Mouse (Mus musculus): ENCODE measurements at regions not wholly inside any gene's neighbourhood (a gene's known extent, or its start where the extent isn't known, plus 50 kb on each side); places are given as distances from the start of the nearest gene placed in this dataset.
A peak's percentile ranks its signal among the peaks of the same experiment; 100 is the strongest.

DNA sequence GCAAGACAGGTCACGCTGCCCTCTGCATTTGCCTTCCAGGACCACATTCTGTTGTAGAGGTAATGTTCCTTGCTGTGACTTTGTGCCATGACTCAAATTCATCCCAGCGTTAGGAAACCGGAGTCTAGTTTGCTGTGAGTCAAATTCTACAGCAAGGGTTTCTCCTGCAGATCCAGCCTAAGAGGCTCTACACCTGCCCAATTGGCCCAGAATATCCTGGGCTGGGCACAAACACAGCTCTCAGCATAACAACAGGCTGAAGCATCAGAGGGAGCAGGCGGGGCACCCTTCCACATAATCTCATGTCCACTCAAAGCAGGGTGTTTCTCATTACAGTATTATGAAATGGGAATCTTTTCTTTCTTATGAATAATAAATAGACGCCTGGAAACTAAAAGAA is 220.2 kb upstream of the Pard3b start:
- Histone ChIP-seq H3K4me2 (no peak overlapping the region), H3K9ac (no peak overlapping the region), H3K4me3 (no peak overlapping the region), H3K27me3 (no peaks in the 10 kb centered on the region), H3K9me3 (no peaks in the 10 kb centered on the region), H3K36me3 (no peaks in the 10 kb centered on the region), H3K27ac (peak overlapping the region; percentile 59), H3K4me1 (replicated peaks) (peaks cover 21% of the 10 kb centered on the region)
- WGBS, result 52% methylated on average over 5 of the region's 5 CpGs
- ATAC-seq (ENCODE audit: low FRiP score), result no peak

DNA sequence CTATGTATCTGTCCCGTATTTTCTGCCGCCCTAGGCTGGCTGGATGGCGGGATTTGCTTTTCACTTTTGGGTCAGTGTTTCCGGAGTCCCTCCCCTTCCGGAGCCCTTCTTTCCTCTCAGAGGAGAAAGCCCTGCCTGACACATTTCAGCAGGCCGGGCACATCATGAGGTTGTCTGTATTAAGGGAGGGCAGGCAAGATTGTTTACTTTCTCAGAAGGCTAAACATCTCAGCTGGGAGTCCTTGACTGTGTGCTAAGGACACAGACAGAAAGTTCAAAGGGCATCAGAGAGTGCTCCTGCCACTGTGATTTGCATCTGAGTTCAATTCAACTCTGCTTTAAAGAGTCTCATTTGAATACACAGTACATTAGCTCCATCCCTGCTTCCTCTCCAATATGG is 218.8 kb upstream of the Pard3b start:
- H3K4me1 ChIP-seq (replicated peaks), result peaks cover 21% of the 10 kb centered on the region
- 35% methylated on average over 6 of the region's 6 CpGs for WGBS
- ATAC-seq (ENCODE audit: low FRiP score), result peak; percentile 17; the same call in 1 of the 2 replicates
- peak overlapping the region; percentile 61 for H3K27ac ChIP-seq
- H3K27me3 ChIP-seq, result no peaks in the 10 kb centered on the region
- no peaks in the 10 kb centered on the region for H3K9me3 ChIP-seq
- no peak overlapping the region for H3K4me2 ChIP-seq
- H3K4me3 ChIP-seq, result no peak overlapping the region
- no peak overlapping the region for H3K9ac ChIP-seq
- no peaks in the 10 kb centered on the region for H3K36me3 ChIP-seq

DNA sequence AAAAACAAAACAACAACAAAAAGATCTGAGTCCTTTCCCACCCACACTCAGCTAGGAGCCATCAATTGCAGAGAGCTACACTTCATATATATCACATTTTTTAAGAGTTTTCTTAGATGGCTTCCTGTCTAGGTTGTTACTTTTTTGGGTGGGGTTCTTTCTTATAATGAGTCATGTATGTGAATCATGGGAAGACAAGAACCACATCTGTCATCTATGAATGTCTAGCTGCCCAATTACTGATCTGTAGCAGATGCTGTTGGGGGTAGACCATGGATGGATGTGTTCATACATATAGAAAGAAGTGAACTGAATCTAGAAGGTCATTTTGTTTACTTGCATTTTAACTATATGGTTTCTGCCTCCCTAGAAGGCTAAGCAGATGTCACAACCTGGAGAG is 215.4 kb upstream of the Pard3b start:
- Histone ChIP-seq H3K4me3 (no peak overlapping the region), H3K27ac (no peak overlapping the region), H3K9me3 (no peaks in the 10 kb centered on the region), H3K9ac (no peak overlapping the region), H3K27me3 (no peaks in the 10 kb centered on the region), H3K4me1 (replicated peaks) (peaks cover 11% of the 10 kb centered on the region), H3K36me3 (no peaks in the 10 kb centered on the region), H3K4me2 (no peak overlapping the region)
- no peak for ATAC-seq (ENCODE audit: low FRiP score)

DNA sequence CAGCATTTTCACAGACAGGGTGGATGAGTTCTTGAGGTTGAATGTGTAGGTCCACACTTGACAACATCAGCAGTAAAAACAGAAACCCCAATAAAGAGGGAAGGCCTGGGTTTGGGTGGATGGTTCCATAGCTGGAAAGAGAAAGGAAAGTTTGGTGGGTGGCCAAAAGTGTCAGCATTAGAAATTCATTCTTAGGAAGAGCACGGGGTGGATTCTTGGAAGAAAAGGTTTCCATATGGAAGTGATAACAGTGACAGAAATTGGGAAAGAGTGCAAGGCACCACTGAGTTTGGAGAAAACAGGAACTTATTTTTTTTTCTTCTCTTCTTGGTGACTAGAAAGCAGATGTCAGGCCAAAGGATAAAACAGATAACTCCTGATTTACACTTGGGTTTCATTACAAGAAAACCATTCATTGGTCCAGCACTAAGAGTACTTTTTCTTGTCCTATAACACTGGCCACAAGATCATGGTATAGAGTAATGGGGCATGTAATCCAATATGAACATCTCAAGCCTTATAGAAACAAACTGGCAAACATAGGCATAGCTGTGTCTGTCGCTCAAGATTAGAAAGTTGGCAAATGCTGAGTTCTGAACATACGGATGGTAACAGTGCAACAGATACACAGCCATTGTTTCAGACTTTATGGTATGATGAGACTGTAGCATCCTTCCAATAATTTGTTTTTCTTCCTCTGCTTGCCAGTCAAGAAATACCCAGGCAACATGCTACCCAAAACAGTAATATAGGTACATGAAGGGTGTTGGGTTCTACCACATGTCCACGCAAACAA is 209.7 kb upstream of the Pard3b start:
- no peaks in the 10 kb centered on the region for H3K36me3 ChIP-seq
- WGBS, result 95% methylated on average over 4 of the region's 4 CpGs
- H3K9me3 ChIP-seq, result no peaks in the 10 kb centered on the region
- no peak for ATAC-seq (ENCODE audit: low FRiP score)
- no peak overlapping the region for H3K9ac ChIP-seq
- no peaks in the 10 kb centered on the region for H3K4me1 ChIP-seq (replicated peaks)
- no peak overlapping the region for H3K4me3 ChIP-seq
- no peak overlapping the region for H3K27ac ChIP-seq
- no peak overlapping the region for H3K4me2 ChIP-seq
- H3K27me3 ChIP-seq, result no peaks in the 10 kb centered on the region

DNA sequence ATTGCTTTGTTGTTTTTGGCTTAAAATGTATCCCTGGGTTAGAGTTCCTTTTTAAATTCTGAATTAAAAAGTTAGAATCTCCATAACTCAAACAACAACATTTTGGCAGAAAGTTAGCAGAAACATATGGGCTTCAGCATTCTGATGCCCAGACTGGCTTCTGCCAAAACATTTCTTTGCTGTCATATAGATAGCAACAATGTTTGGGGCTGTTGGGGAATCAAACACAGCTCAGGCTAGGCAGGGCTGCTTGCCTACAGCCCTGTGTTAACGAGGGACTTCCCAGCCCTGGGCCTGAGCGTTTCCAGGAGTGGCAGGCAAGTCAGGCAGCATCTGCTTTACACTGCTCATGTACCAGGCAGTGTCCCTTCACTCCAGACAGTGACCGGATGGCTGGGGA is 201.0 kb upstream of the Pard3b start:
- Histone ChIP-seq H3K36me3 (no peaks in the 10 kb centered on the region), H3K4me3 (no peak overlapping the region), H3K9ac (no peak overlapping the region), H3K27me3 (no peaks in the 10 kb centered on the region), H3K9me3 (no peaks in the 10 kb centered on the region), H3K27ac (no peak overlapping the region), H3K4me2 (no peak overlapping the region), H3K4me1 (replicated peaks) (no peaks in the 10 kb centered on the region)
- ATAC-seq (ENCODE audit: low FRiP score), result no peak
- WGBS, result 74% methylated on average over 3 of the region's 3 CpGs

DNA sequence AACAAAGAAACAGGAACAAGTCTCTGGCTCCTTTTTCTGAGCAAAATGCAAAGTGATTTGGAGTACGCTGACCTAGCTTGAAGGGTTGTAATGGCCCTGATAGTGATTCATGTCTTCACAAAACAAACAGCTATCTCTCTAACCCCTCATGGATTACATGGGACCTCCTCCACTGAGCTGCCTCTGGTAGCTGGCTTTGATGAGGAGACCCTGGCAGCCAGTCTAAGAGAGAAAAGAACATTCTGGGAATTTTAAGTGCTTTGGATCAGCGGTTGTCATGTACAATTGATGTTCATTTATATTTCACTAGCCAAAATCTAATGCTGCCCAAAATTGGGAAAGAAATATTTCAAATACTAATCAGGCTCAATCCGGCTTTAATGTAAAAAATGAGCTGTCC is 177.2 kb upstream of the Pard3b start:
- WGBS, result 68% methylated on average over 3 of the region's 3 CpGs
- H3K9ac ChIP-seq, result no peak overlapping the region
- no peaks in the 10 kb centered on the region for H3K9me3 ChIP-seq
- H3K27me3 ChIP-seq, result no peaks in the 10 kb centered on the region
- H3K4me3 ChIP-seq, result no peak overlapping the region
- no peaks in the 10 kb centered on the region for H3K4me1 ChIP-seq (replicated peaks)
- H3K36me3 ChIP-seq, result no peaks in the 10 kb centered on the region
- ATAC-seq (ENCODE audit: low FRiP score), result no peak
- H3K4me2 ChIP-seq, result no peak overlapping the region
- H3K27ac ChIP-seq, result no peak overlapping the region

DNA sequence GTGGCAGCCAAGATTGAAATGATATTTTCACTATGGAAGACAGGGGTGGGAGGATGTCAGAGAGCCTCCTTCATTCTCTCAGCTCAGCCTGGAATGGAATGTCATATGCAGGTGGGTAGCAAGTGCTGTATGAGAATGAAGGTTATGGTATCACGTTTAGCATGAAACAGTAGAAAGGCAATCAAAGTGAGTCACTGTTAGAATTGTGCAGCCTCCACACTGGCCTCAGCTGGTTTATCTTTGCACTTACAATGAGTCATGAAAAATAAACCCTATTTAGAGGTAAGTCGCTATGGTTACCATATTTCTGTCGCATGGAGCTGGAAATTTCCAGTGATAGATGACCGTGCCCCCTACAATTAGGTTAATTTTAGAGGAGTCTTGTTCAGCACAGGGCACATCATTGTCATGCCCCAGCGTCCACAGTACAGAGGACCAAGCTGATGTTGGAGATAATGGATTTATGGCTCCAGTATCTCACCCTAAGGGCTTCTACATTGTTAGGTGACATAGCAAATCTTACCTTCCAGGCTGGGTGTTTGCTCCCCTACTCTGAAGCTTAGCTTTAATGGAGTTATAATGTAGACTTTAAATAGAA is 167.9 kb upstream of the Pard3b start:
- no peak overlapping the region for H3K4me2 ChIP-seq
- no peak for ATAC-seq (ENCODE audit: low FRiP score)
- H3K4me1 ChIP-seq (replicated peaks), result peaks cover 15% of the 10 kb centered on the region
- 47% methylated on average over 5 of the region's 5 CpGs for WGBS
- peak overlapping the region; percentile 70 for H3K27ac ChIP-seq
- no peaks in the 10 kb centered on the region for H3K9me3 ChIP-seq
- no peak overlapping the region for H3K4me3 ChIP-seq
- no peaks in the 10 kb centered on the region for H3K36me3 ChIP-seq
- H3K27me3 ChIP-seq, result no peaks in the 10 kb centered on the region
- no peak overlapping the region for H3K9ac ChIP-seq

DNA sequence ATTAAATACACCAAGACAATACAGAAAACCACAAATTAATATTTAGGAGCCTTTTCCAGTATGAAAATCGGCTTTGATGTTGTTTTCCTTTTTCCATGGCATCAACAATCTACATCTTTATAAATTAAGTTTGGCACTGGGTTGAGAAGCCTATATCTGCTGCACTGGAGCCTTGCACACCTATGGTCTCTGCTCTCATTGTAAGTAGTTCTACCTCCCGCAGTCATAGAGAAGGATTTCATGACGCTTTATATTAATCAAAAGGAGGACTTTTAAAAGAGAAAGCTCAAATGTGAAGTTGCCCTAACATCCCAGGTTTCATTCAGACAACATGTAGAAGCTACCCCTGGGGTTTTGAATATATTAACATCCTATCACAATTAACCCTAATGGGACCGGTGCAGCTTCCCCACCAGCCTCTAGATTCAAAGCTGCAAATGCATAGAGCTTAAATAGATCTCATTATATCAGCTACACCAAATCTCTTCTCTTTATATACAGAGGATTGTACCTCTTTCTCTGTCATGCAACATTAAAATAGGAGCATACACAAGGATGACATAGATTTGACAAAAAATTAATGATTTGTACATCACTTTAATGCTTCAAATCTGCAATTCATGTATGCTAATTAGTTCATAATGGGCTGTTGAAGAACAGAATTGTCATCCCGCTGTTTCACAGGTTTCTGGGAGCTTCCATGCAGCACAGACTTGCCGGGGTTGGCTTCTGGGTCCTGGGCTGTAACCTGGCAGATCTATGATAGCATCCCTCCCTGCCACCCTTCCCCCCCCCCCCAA is 166.6 kb upstream of the Pard3b start:
- Histone ChIP-seq H3K4me1 (replicated peaks) (peaks cover 15% of the 10 kb centered on the region), H3K27me3 (no peaks in the 10 kb centered on the region), H3K4me3 (peak overlapping the region; percentile 27), H3K36me3 (no peaks in the 10 kb centered on the region), H3K9ac (peak overlapping the region; percentile 63), H3K4me2 (peak overlapping the region; percentile 46), H3K9me3 (no peaks in the 10 kb centered on the region), H3K27ac (peak overlapping the region; percentile 94)
- WGBS, result 39% methylated on average over 6 of the region's 6 CpGs
- peak; percentile 81 for ATAC-seq (ENCODE audit: low FRiP score)

DNA sequence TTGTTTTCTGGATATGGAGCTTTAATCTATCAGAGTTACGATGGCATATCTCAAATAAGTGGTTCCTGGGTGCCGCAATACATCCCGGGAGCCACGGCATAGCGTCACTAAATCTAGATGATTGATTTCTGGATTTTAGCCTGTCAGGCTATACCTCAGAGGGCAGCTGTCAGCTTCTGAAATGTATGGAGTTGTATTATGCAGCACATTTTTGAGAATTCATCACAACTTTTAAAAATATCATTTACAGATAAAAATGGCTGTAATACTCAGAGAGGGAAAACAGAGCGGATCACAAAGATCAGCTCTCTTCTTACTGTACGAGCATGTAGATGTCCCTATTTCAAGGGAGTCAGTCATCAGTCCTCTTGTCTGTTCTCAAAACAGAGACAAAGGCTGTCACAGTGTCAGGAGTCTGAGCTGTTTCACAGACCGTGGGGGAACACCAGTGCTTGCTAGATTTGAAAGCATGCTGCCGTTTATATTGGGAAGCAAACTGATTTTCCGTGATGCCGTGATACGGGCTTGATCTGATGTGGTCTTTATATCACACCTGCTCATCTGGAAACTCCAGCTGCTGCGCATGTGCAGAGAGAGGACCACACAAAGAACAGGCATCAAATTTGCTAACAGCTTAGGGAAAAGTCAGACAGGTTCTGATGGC is 165.9 kb upstream of the Pard3b start:
- Histone ChIP-seq H3K27me3 (no peaks in the 10 kb centered on the region), H3K36me3 (no peaks in the 10 kb centered on the region), H3K27ac (peak overlapping the region; percentile 94), H3K9ac (peak overlapping the region; percentile 63), H3K9me3 (no peaks in the 10 kb centered on the region), H3K4me2 (peak overlapping the region; percentile 46), H3K4me1 (replicated peaks) (peaks cover 15% of the 10 kb centered on the region), H3K4me3 (peak overlapping the region; percentile 27)
- peak; percentile 82 for ATAC-seq (ENCODE audit: low FRiP score)
- WGBS, result 37% methylated on average over 13 of the region's 13 CpGs

DNA sequence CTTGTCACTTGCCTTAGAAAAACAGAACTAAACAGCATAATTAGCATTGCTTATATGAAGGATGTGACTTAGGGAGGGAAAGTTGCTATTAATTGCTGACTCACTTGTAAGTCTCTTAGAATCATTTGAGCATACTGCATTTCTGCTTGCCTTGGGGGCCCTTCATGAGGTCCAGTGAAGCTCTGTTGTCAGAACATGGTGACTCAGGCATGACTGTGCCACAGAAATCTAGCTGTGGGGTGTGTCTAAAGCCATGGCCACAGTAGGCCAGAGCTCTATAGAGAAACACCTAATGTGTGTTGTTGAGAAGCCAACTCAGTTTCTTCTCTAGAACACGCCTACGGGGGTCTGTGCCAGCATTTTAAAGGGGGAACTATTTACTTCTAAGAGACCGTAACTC is 153.2 kb upstream of the Pard3b start:
- H3K9me3 ChIP-seq, result 0 out of 2 replicates have a peak, but pooled peaks cover 2% of the 10 kb centered on the region
- H3K4me3 ChIP-seq, result no peak overlapping the region
- H3K4me2 ChIP-seq, result no peak overlapping the region
- no peak for ATAC-seq (ENCODE audit: low FRiP score)
- H3K9ac ChIP-seq, result no peak overlapping the region
- H3K4me1 ChIP-seq (replicated peaks), result no peaks in the 10 kb centered on the region
- 92% methylated on average over 3 of the region's 3 CpGs for WGBS
- no peak overlapping the region for H3K27ac ChIP-seq
- no peaks in the 10 kb centered on the region for H3K27me3 ChIP-seq
- no peaks in the 10 kb centered on the region for H3K36me3 ChIP-seq

DNA sequence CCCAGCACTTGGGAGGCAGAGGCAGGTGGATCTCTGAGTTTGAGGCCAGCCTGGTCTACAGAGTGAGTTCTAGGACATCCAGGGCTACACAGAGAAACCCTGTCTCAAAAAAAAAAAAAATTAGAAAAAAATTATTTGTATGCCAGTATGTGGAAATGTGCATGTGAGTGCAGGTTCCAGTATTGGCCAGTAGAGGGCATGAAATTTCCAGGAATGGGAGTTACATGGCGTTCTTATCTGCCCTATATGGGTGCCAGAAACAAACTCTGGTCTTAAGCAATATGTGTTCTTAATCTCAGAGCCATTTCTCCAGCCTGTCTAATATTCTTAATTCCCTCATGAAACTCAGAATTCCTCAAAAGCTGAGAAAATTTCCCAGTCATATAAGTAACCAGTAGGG is 113.7 kb upstream of the Pard3b start:
- WGBS, result 77% methylated on average over 1 of the region's 1 CpGs
- ATAC-seq (ENCODE audit: low FRiP score), result no peak
- H3K9me3 ChIP-seq, result no peaks in the 10 kb centered on the region

DNA sequence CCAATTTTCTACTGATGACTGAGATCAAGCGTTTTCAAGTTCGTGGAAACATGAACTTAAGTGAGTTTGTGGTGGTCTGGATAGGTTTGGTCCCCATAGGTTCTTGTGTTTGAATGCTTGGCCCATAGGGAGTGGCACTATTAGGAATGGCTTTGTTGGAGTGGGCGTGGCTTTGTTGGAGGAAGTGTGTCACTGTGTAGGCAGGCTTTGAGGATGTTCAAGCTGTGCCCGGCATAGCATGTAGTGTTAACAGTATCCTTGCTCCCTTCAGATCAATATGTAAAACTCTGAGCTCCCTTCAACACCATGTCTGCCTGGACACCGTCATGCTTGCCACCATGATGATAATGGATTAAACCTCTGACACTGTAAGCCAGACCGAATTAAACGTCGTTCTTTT is 112.7 kb upstream of the Pard3b start:
- no peak overlapping the region for H3K4me3 ChIP-seq
- no peak overlapping the region for H3K9ac ChIP-seq
- H3K27me3 ChIP-seq, result no peaks in the 10 kb centered on the region
- no peaks in the 10 kb centered on the region for H3K36me3 ChIP-seq
- 82% methylated on average over 8 of the region's 8 CpGs for WGBS
- ATAC-seq (ENCODE audit: low FRiP score), result no peak
- no peak overlapping the region for H3K4me2 ChIP-seq
- no peak overlapping the region for H3K27ac ChIP-seq
- H3K4me1 ChIP-seq (replicated peaks), result peaks cover 13% of the 10 kb centered on the region
- no peaks in the 10 kb centered on the region for H3K9me3 ChIP-seq

More for the DNA sequence above, 113.7 kb upstream of the Pard3b start:
- H3K36me3 ChIP-seq, result no peaks in the 10 kb centered on the region
- peaks cover 6% of the 10 kb centered on the region; the same call in 1 of the 2 replicates for H3K4me1 ChIP-seq (replicated peaks)
- no peak overlapping the region for H3K9ac ChIP-seq
- H3K27me3 ChIP-seq, result no peaks in the 10 kb centered on the region
- no peak overlapping the region for H3K4me3 ChIP-seq
- H3K4me2 ChIP-seq, result no peak overlapping the region
- no peak overlapping the region for H3K27ac ChIP-seq

All from hindbrain, embryonic 13.5 days (tissue).